Mouse (Mus musculus) embryonic facial prominence, embryonic 10.5 days (tissue): Measurements from ENCODE around the gene Mmp28. TPM values are rescaled to one million over a fixed set of nuclear protein-coding genes. Genes with fewer than 3 reads are reported as not detected.

Source experiments
- DNase-seq: peaks from one replicate; pipeline ENCODE4 v3.0.0-alpha.2; 2017; ENCODE audit warnings: low spot score
- H3K27ac ChIP-seq: fragments of 300-500 bp; sonication (generic); replicated peaks from 2 replicates; pipeline ENCODE4 v1.5.1; 2016; ENCODE audit warnings: mild to moderate bottlenecking
- H3K27me3 ChIP-seq: fragments of 300-500 bp; sonication (generic); replicated peaks from 2 replicates; pipeline ENCODE4 v1.6.1; 2016; ENCODE audit warnings: low read depth, mild to moderate bottlenecking; ENCODE audit not compliant: poor library complexity, severe bottlenecking
- H3K36me3 ChIP-seq: fragments of 300-500 bp; sonication (generic); replicated peaks from 2 replicates; pipeline ENCODE4 v1.6.1; 2016; ENCODE audit warnings: mild to moderate bottlenecking, moderate library complexity
- H3K4me1 ChIP-seq: fragments of 300-500 bp; sonication (generic); 2 replicates; pipeline ENCODE4 v1.6.1; 2016
- H3K4me3 ChIP-seq: fragments of 300-500 bp; sonication (generic); 2 replicates; pipeline ENCODE4 v1.5.1; 2016; ENCODE audit warnings: mild to moderate bottlenecking, moderate library complexity
- H3K9me3 ChIP-seq: fragments of 300-500 bp; sonication (generic); 2 replicates; pipeline ENCODE4 v1.6.1; 2016; ENCODE audit warnings: mild to moderate bottlenecking
- WGBS: fragments of 180-500 bp; shearing (Covaris S2); methylation state at CpG from one replicate; pipeline ENCODE4 v1.1.7; 2016; 5-methylcytosine and 5-hydroxymethylcytosine counted together
- polyA plus RNA-seq: library from polyadenylated mRNA; unstranded; fragments of >200 nt; fragmentation: Nextera tagmentation; extraction: Ambion mirVana; gene quantifications from 2 replicates; pipeline ENCODE4 v1.2.1, GENCODE M21; 2016

The Mmp28 gene
- polyA plus RNA-seq, 1 experiment from 2014 or later, result 1.5 TPM

GRCm38 (mm10) chr11:83417708-83418107, 45.2 kb downstream of the Mmp28 start:
- H3K4me1 ChIP-seq, result peaks cover 7% of the 10 kb centered on the region
- H3K27ac ChIP-seq, result no peak overlapping the region
- DNase-seq, result no peak
- H3K27me3 ChIP-seq, result peaks cover 61% of the 10 kb centered on the region
- H3K4me3 ChIP-seq, result no peak overlapping the region
- no peaks in the 10 kb centered on the region for H3K36me3 ChIP-seq
- WGBS, result 78% methylated on average over 7 of the region's 7 CpGs
- no peaks in the 10 kb centered on the region for H3K9me3 ChIP-seq

- H3K27me3 ChIP-seq, result peaks cover 67% of the 10 kb centered on the region
- 11% methylated on average over 5 of the region's 5 CpGs for WGBS
- H3K4me3 ChIP-seq, result no peak overlapping the region
- H3K36me3 ChIP-seq, result no peaks in the 10 kb centered on the region
- no peaks in the 10 kb centered on the region for H3K9me3 ChIP-seq
- peaks cover 7% of the 10 kb centered on the region for H3K4me1 ChIP-seq
- DNase-seq, result peak; percentile 78
- H3K27ac ChIP-seq, result no peak overlapping the region
Measured at GRCm38 (mm10) chr11:83417080-83417479, 45.8 kb downstream of the Mmp28 start.

DNA sequence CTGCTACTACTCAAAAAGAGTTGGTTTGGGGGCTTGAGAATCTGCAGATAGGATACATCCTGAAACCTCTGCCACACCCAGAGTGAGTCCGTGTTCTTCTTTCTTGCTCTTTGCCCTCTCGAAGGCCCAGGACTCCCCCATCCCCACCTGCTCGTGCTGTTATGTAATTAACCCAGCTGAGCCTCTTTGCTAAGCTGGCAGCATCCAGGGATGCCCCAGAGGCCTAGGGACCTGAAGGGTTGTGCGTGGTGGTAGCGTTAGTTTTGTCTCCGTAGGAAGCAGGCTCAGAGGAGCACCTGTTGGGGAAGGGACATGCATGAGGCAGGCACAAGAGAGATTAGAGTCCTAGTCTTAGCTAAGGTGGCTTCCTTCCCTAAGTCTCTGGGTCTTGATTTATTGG, 52.4 kb downstream of the Mmp28 start:
- Histone ChIP-seq H3K27ac (peak overlapping the region; percentile 85; the same call in 1 of the 2 replicates), H3K27me3 (peaks cover 40% of the 10 kb centered on the region), H3K4me3 (peak overlapping the region; percentile 87), H3K4me1 (peaks cover 25% of the 10 kb centered on the region), H3K9me3 (no peaks in the 10 kb centered on the region), H3K36me3 (no peaks in the 10 kb centered on the region)
- DNase-seq, result no peak
- WGBS, result 35% methylated on average over 6 of the region's 6 CpGs

GRCm38 (mm10) chr11:83409792-83410291, 53.0 kb downstream of the Mmp28 start:
- peaks cover 25% of the 10 kb centered on the region for H3K4me1 ChIP-seq
- H3K27ac ChIP-seq, result peak overlapping the region; percentile 85
- no peaks in the 10 kb centered on the region for H3K36me3 ChIP-seq
- peak; percentile 46 for DNase-seq
- peak overlapping the region; percentile 87 for H3K4me3 ChIP-seq
- peaks cover 40% of the 10 kb centered on the region for H3K27me3 ChIP-seq
- no peaks in the 10 kb centered on the region for H3K9me3 ChIP-seq
- under 1% methylated on average over 40 of the region's 40 CpGs for WGBS

- Histone ChIP-seq H3K4me1 (peaks cover 25% of the 10 kb centered on the region), H3K27me3 (peaks cover 40% of the 10 kb centered on the region), H3K27ac (peak within 1 kb of the TSS; percentile 85), H3K4me3 (peak within 1 kb of the TSS; percentile 87), H3K36me3 (peaks cover 6% of the 10 kb centered on the region), H3K9me3 (no peaks in the 10 kb centered on the region)
- 1% methylated on average over 44 of the region's 44 CpGs for WGBS
- peak; percentile 62 for DNase-seq
Measured at GRCm38 (mm10) chr11:83409087-83409754, 53.6 kb downstream of the Mmp28 start, which contains the start of gene Rasl10b. Gene Rasl10b, plus strand, starts transcription at chr11:83409137.

DNA sequence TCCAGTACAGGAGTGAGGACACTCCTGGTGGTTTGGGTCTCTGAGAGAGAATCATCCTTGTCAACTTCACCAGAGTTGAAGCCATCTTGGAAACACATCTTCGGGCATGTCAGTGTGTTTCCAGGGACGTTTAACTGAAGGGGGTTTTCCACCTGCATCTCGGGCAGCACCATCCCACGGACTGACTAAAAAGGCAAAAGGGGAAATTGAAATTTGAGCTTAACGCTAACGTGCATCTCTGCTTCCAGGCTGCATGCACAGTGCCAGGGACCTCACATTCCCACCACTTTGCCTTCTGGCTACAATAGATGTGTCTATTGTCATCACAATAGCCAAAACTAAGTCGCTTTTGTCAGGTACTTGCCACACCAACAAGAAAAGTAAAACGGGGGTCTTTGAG, 54.6 kb downstream of the Mmp28 start:
- WGBS, result 37% methylated on average over 8 of the region's 8 CpGs

DNA sequence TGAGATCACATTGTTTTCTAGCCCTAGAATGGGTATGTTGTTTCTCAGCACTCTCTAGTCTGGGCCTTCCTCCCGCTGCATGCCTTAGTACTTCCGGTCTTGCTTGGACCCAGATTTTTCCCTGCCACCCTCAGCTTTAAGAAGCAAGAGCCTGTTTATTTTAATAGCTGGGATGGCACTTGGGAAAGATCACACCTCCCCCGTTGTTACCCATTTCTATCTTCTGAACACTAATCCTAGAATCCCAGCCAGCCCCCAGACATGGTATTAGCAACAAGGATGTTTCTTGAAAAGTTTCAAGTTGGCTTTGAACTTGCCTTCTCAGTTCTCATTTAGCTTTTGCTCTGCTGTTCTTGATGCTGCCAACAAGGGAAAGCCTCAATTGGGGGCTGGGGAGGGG, 56.5 kb downstream of the Mmp28 start:
- Histone ChIP-seq H3K27ac (no peak overlapping the region), H3K4me1 (peaks cover 25% of the 10 kb centered on the region), H3K9me3 (no peaks in the 10 kb centered on the region), H3K27me3 (peaks cover 20% of the 10 kb centered on the region), H3K4me3 (no peak overlapping the region), H3K36me3 (peaks cover 30% of the 10 kb centered on the region)
- WGBS, result 63% methylated on average over 3 of the region's 3 CpGs
- no peak for DNase-seq

More for the DNA sequence above, 54.6 kb downstream of the Mmp28 start:
- H3K36me3 ChIP-seq, result peaks cover 15% of the 10 kb centered on the region
- no peak overlapping the region for H3K27ac ChIP-seq
- H3K4me1 ChIP-seq, result peaks cover 25% of the 10 kb centered on the region
- no peak for DNase-seq
- no peaks in the 10 kb centered on the region for H3K9me3 ChIP-seq
- H3K27me3 ChIP-seq, result peaks cover 36% of the 10 kb centered on the region
- no peak overlapping the region for H3K4me3 ChIP-seq

- Histone ChIP-seq H3K9me3 (no peaks in the 10 kb centered on the region), H3K4me1 (peaks cover 8% of the 10 kb centered on the region), H3K4me3 (no peak overlapping the region), H3K36me3 (peaks cover 50% of the 10 kb centered on the region), H3K27me3 (peaks cover 4% of the 10 kb centered on the region; the same call in 1 of the 2 replicates), H3K27ac (no peak overlapping the region)
- DNase-seq, result no peak
- 88% methylated on average over 7 of the region's 7 CpGs for WGBS
Measured at GRCm38 (mm10) chr11:83403787-83404186, 59.1 kb downstream of the Mmp28 start.

- Histone ChIP-seq H3K4me3 (no peak overlapping the region), H3K27ac (no peak overlapping the region), H3K9me3 (no peaks in the 10 kb centered on the region), H3K36me3 (peaks cover 78% of the 10 kb centered on the region), H3K27me3 (no peaks in the 10 kb centered on the region), H3K4me1 (0 out of 2 replicates have a peak, but pooled peaks cover 6% of the 10 kb centered on the region)
- no peak for DNase-seq
- 81% methylated on average over 5 of the region's 5 CpGs for WGBS
Measured at GRCm38 (mm10) chr11:83398724-83399123, 64.1 kb downstream of the Mmp28 start.

DNA sequence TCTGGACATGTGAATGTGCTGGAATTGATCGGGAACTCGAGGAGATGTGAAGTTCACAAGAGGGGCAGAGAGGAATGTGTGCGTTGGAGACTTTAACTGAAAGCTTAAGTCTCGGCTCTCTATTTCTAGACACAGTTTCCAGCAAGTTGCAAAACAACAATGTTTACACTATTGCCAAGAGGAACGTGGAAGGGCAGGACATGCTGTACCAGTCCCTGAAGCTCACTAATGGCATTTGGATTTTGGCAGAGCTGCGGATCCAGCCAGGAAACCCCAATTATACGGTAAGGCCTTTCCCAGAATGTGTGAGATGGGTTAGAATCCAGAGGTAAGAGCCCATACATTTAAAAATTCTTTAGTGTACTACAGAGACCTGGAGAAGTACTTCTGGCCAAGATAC, 65.2 kb downstream of the Mmp28 start:
- H3K36me3 ChIP-seq, result peaks cover 78% of the 10 kb centered on the region
- no peak overlapping the region for H3K27ac ChIP-seq
- no peak overlapping the region for H3K4me3 ChIP-seq
- H3K9me3 ChIP-seq, result no peaks in the 10 kb centered on the region
- H3K4me1 ChIP-seq, result 0 out of 2 replicates have a peak, but pooled peaks cover 6% of the 10 kb centered on the region
- no peaks in the 10 kb centered on the region for H3K27me3 ChIP-seq
- WGBS, result 92% methylated on average over 7 of the region's 7 CpGs
- DNase-seq, result no peak

DNA sequence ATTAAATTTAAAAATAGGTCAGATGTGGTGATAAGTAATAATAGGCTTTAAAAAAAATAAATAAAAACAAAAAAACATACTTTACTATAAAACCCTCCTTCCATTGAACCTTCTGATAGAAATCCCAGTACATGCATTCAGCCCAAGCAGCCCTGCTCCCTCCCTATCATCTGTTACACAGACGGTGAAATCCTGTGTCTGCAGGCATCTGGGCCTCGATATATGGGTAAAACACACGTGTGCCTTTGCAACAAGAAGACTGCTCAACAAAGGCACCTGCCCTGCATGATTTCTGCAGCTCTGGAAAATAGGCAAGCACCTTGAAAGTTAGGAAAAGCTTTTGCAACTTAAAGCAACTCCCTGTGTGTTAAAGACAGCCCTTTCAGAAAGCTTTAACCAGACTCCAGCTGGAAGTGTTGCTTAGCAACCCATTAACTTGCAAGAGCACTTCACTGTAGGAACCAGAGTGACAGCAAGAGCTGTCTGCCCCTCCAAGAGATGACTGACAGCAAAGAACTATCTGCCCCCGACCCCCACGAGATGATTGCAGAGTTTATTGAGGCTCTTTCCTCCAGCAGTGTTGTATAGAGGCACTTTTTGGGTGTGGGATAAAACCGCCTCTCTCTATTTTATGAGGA, 68.0 kb downstream of the Mmp28 start:
- 0 out of 2 replicates have a peak, but pooled peaks cover 6% of the 10 kb centered on the region for H3K4me1 ChIP-seq
- 47% methylated on average over 6 of the region's 6 CpGs for WGBS
- H3K27ac ChIP-seq, result no peak overlapping the region
- peaks cover 87% of the 10 kb centered on the region for H3K36me3 ChIP-seq
- no peaks in the 10 kb centered on the region for H3K27me3 ChIP-seq
- H3K9me3 ChIP-seq, result no peaks in the 10 kb centered on the region
- H3K4me3 ChIP-seq, result no peak overlapping the region
- DNase-seq, result no peak

- no peaks in the 10 kb centered on the region for H3K9me3 ChIP-seq
- 0 out of 2 replicates have a peak, but pooled peaks cover 6% of the 10 kb centered on the region for H3K4me1 ChIP-seq
- H3K36me3 ChIP-seq, result peaks cover 84% of the 10 kb centered on the region
- H3K4me3 ChIP-seq, result no peak overlapping the region
- no peak for DNase-seq
- H3K27ac ChIP-seq, result no peak overlapping the region
- WGBS, result 91% methylated on average over 4 of the region's 4 CpGs
- no peaks in the 10 kb centered on the region for H3K27me3 ChIP-seq
Measured at GRCm38 (mm10) chr11:83393062-83393461, 69.8 kb downstream of the Mmp28 start.
